Mouse (Mus musculus): Measurements from ENCODE around the gene Myo16. TPM values are rescaled to one million over a fixed set of nuclear protein-coding genes. Genes with fewer than 3 reads are reported as not detected.

The Myo16 gene
- total RNA-seq, 2 experiments from 2014 or later: 22.1 to 23.7 TPM

DNA sequence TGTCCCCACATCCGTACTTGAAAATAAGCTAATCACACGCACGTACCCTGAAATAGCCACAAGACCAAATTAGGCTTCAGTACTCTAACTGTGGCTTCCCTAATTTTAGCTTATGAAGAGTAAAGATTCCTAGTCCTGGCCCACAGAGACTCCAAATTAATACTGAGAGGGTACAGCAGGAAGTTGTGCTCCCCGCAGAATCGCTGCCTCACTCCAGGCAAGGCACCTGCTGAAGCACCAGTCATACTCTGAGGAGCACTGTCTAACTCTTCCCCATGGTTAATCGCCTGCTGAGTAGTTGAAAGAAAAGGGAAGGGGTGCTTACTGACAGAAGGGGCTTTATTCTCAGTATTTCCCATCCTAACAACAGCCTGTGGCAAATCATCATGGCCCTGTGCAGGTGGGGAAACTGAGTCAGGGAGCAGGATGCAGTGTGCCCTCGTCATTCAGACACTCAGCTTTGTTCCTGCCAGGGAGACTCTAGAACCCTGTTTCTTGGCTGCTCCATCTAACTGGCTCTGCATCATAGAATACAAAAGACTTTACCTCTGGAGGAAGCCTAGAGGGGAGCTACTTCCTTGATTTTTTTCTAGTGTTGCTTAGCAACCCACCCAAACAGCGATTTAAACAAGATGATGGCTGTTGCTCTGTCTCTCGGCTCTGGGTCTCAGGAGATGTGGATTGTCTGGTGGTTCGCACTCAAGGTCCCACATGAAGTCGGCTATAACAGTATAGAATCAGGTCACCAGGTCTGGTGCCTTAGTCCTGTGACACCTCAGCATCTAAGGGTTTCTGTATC lies 411.7 kb downstream of the Myo16 start:
- TF ChIP-seq CTCF (conservative IDR thresholded peaks at IDR 0.05): no peak
- Histone ChIP-seq H3K4me3 (no peak overlapping the region), H3K27ac (no peak overlapping the region)
- DNase-seq (ENCODE audit: low spot score in 2 of 2): no peak

DNA sequence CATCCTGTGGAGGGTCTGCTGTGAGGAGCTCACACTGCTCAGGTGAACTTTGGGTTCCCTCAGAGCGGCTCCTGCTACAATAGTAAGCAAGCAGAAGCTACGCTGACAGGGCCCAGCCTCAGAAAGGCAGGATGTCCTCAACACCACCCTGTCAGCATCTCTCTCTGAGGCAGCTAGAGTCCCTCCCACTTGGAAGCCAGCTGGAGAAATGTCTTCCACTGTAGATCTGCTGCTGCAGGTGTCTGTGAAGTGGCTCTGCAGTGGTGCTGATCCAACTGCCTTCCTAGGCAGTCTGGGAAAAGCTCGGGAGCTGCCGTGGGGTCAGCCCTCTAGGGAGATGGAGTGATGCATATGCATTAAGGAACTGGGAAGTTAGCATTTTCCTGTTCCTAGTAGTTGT lies 414.7 kb downstream of the Myo16 start:
- DNase-seq (ENCODE audit: low spot score in 2 of 2): peak in 1 of 2 experiments; percentile 11
- Histone ChIP-seq H3K4me3 (no peak overlapping the region), H3K27ac (no peak overlapping the region)
- no peak for TF ChIP-seq CTCF (conservative IDR thresholded peaks at IDR 0.05)

DNA sequence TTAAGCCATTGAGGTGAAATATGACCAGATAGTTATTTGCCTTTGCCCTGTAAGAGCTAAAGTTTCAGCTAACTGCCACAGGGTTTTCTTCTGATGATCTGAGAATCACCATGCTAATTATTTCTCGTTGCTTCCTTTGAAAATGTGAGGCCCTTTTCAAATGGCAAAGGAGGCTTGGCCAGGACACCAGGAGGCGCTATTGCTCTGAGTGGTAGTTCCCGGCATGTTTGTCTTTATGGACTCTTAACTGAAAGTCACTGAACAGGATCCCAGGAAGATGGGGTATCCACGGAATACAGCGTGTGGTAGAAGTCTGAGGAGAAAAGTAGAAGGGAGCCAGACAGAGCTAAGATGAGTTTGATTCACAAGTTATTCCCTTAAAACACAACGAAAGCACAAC lies 420.4 kb downstream of the Myo16 start:
- TF ChIP-seq CTCF (conservative IDR thresholded peaks at IDR 0.05): peak; percentile 97
- peak; percentile 78 to 88 for DNase-seq (ENCODE audit: low spot score in 2 of 2)

DNA sequence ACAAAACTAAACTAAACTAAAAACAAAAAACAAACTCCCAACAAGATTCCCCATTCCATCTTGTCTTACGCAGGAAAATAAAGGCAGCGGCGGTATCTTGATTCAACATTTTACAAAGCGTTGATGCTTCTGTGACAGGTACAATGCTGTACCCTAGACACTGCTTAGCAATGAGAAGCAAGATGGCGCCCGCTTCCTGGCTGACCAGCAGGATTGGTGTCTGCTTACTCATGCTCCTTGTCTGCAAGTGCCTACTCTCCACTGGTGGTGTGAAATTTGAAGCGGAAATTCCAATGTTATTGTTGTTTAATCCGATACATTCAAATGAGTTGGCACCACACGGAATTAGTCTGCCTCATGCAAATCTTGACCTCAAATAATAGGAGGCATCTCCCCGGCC lies 421.5 kb downstream of the Myo16 start:
- Histone ChIP-seq H3K27ac (no peak overlapping the region), H3K4me3 (no peak overlapping the region)
- TF ChIP-seq CTCF (conservative IDR thresholded peaks at IDR 0.05): no peak
- no peak for DNase-seq (ENCODE audit: low spot score in 2 of 2)

More for the DNA sequence above, 420.4 kb downstream of the Myo16 start:
- H3K4me3 ChIP-seq: no peak overlapping the region
- H3K27ac ChIP-seq: no peak overlapping the region

DNA sequence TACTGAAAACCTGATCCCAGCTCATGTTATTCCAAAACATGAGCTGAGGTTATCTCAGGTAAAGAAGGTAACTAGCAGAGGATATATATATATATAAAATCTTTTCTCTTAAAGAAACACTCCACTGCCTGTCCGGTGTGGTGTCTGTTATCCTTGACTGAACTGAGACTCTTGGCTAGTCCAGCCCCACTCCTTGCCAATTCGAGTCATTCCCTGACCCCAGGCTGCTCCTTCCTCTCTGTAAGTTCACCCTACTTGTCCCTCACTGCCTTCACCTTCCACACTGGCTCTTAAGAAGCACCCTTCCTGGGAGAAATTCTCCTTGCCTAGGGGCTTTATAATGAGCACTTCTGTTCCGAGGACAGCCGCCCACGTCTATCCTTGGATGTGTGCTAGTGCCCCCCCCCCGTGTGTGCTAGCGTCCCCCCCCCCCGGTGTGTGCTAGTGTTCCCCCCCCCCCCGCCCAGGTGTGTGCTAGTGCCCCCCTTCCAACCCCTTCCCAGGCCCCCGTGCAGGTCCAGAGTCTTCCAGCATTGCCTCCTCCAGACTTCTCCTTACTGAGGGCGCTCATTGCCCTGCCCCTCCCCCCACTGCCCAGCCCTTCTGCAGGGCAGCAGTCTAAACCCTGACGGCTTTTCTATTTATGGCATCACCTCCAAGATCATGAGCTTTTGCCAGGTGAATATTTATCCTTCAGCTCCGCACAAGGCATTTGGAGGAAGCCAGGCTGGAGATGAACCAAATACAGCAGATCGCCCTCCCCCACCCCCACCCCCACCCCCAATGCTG lies 433.4 kb downstream of the Myo16 start:
- Histone ChIP-seq H3K4me3 (no peak overlapping the region), H3K27ac (no peak overlapping the region)
- no peak for TF ChIP-seq CTCF (conservative IDR thresholded peaks at IDR 0.05)
- DNase-seq (ENCODE audit: low spot score in 2 of 2): no peak

DNA sequence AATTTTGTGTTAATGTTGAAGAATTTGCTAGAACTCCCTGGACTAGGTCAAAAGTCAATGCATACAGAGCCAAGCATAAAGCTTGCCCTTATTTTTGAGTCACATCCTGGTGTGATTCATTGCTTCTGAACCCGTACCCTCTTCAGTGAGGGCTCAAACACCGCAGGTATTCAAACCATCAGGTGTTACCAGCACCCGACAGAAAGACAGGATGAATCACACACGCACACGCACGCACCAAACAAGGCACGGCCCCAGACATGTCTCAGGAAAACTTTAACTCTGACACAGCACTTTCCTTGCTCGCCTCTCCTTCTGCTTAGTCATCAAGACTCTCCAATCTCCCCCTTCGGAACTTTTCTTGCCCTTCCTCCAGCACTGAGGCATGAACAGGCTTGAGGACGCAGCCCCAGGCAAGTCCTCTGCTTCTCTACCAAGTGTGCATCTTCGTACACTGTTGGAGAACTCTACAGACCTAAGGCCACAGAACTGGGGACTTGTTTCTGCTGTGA lies 435.8 kb downstream of the Myo16 start:
- no peak for DNase-seq (ENCODE audit: low spot score in 2 of 2)
- no peak overlapping the region for H3K4me3 ChIP-seq
- no peak for TF ChIP-seq CTCF (conservative IDR thresholded peaks at IDR 0.05)
- no peak overlapping the region for H3K27ac ChIP-seq

DNA sequence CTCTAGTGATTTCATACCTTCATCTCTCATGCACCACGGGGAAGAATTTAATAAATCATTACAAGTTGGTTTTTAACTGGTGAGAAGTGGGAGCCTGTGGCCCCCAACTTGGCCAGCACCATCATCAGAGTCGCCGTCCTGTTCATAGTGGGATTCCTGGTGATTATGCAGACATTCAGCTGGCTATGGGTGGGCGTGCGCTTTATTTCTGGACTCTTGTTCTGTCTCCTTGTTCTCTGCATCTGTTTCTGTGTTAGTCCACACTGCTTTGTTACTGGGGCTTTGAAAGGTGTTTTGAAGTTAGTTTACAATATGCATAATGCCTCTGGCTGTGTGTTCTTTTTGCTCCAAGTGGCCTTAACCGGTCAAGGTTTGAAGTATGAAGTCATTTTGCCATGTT lies 439.2 kb downstream of the Myo16 start:
- Histone ChIP-seq H3K27ac (no peak overlapping the region), H3K4me3 (no peak overlapping the region)
- no peak for DNase-seq (ENCODE audit: low spot score in 2 of 2)
- TF ChIP-seq CTCF (conservative IDR thresholded peaks at IDR 0.05): no peak

DNA sequence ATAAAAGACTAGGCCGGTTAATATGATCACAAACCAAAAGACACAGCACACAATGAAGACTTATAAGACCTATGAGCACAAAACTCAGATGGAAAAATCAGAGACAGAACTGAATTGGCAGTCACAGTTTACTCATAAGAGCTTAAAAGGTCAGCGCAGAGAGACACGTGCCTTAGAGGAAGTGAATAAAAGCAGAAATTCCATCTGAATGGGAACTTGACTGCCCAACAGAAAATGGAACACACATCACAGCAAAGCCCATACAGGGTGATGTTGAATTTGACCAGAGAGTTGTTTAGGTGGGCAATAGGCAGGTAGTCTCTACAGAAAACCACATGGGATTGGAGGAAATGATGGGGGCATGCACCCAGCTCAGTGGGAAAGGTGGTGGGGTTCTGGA lies 442.6 kb downstream of the Myo16 start:
- H3K4me3 ChIP-seq: no peak overlapping the region
- DNase-seq (ENCODE audit: low spot score in 2 of 2): no peak
- no peak for TF ChIP-seq CTCF (conservative IDR thresholded peaks at IDR 0.05)
- H3K27ac ChIP-seq: no peak overlapping the region

DNA sequence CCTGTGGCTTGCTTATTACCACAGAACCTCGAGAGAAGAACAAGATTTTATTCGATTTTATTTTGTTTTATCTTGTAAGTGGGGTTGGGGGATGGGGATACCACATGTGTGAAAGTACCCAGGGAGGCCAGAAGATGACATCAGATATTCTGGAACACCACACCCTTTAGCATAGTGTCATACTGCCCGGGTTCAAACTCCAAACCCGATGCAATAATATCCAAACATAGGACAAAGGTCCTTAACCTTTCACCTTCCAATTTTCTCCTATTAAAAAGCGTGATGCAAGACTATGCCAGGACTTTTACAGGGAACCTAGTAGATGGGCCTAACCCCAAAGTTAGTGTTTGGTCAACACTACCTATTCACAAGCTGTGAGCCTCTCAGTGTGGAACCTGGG lies 443.9 kb downstream of the Myo16 start:
- no peak for TF ChIP-seq CTCF (conservative IDR thresholded peaks at IDR 0.05)
- Histone ChIP-seq H3K27ac (no peak overlapping the region), H3K4me3 (no peak overlapping the region)
- DNase-seq (ENCODE audit: low spot score in 2 of 2): no peak

DNA sequence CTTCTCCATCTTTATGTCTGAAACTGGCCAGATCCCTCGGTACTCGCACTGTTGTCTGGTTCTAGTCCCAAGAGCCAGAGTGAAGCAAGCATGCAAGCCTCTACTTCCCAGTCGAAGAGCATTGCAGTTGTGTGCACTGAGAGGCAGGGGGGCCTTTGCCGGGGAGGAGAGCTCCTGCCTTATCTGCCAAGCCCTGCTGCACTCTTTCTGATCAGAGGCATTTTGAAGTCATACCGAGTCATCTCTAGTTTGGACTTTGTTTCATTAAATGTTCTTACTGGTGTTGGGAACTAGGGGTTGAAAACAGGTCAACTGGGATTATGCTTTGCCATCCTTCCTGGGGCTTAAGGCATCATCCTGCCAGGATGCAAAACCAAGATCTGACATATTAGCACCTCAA lies 445.2 kb downstream of the Myo16 start:
- Histone ChIP-seq H3K27ac (no peak overlapping the region), H3K4me3 (no peak overlapping the region)
- no peak for DNase-seq (ENCODE audit: low spot score in 2 of 2)
- TF ChIP-seq CTCF (conservative IDR thresholded peaks at IDR 0.05): no peak

DNA sequence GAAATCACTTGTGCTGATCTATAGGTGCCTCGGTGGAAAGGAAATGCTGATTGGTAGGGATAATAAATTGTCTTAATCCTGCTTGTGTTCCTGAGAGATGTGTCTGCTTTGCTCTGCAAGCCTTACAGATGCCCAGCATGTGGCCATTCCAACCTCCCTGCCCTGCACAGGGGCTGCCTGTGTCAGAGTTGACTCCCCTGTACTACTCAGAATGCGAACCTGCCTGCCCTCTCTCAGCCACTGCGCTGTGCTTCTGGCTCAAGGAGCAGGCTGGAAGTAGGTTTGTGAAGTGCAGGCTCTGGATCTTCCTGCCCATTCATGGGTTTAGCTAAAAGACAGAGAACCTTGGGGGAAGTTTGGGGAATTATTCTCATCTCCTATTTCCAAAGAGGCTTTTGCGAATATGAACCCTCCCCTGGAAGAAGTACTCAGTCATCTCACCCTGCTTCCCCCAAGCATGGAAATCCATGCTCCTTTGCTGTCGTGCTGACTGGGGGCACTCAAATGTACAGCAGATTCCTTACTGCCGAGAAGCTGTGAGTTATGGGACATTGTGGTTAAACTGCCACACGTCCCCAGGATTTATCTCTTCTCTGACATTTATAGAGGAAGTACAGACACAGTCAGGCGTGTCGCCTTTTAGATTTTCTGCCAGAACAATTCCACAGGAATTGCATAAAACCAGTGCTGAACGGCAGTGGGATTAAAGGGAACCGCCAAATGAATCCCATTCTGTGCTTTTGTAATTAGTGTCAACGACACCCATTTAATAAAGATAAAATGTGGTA lies 452.5 kb downstream of the Myo16 start:
- no peak overlapping the region for H3K27ac ChIP-seq
- TF ChIP-seq CTCF (conservative IDR thresholded peaks at IDR 0.05): no peak
- H3K4me3 ChIP-seq: no peak overlapping the region
- DNase-seq (ENCODE audit: low spot score in 2 of 2): no peak

DNA sequence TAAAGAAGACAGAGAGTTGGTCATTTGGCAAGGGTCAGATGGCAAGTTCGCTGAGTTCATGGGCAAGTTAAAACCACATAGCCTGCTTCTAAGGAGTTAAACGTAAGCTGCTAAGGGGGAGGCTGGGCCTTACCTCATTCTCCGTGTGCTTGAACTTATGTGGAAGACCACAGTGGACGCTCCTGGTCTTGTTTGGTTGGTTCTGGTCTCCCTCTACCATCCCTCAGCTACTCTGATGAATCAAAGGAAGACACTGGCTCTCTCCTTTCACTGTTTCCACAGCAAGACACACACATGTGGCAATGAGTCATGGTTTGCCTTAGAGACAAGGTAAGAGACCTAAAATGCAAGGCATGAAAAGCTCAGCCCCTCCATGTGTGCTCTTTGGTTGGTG lies 453.1 kb downstream of the Myo16 start:
- Histone ChIP-seq H3K4me3 (no peak overlapping the region), H3K27ac (no peak overlapping the region)
- TF ChIP-seq CTCF (conservative IDR thresholded peaks at IDR 0.05): no peak
- no peak for DNase-seq (ENCODE audit: low spot score in 2 of 2)

DNA sequence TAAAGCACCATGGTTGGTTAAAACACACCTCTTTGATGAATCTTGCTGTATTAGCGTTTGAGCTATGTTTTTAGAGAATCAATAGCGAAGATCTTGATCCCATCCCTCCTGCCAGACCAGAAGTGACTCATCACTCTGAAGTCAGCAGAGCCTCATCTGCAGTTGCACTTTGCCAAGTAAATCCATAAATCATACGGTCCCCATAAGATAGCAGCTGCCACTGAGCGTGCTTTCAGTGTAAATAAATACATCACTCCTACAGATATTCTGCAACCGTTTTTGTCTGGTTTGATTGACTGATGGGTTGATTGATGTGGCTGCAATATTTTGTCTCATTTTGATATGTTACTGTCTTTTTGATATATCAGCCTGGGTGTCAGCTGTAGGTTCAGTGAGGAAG lies 457.9 kb downstream of the Myo16 start:
- no peak for TF ChIP-seq CTCF (conservative IDR thresholded peaks at IDR 0.05)
- H3K27ac ChIP-seq: no peak overlapping the region
- DNase-seq (ENCODE audit: low spot score in 2 of 2): no peak
- no peak overlapping the region for H3K4me3 ChIP-seq

Measured in layer of hippocampus, adult 2 months (tissue).